Mouse (Mus musculus) left cerebral cortex, postnatal 4 days (tissue): ENCODE measurements at regions not wholly inside any gene's neighbourhood (a gene's known extent, or its start where the extent isn't known, plus 50 kb on each side); places are given as distances from the start of the nearest gene placed in this dataset.

Experiments
- DNase-seq: peaks from one replicate; pipeline ENCODE4 v3.0.0-alpha.2; 2022
- intact Hi-C: fragments of 180-260 bp; cut with DNase I; formaldehyde crosslinking; loops from one replicate; pipeline ENCODE4 v1.15.1; 2025

- intact Hi-C loops = loop anchor here (5.0 kb wide), 1 partner anchor 87 kb away; no protein-coding TSS in a partner anchor
- DNase-seq = no peak
These were observed 94.3 kb upstream of the Npas2 start for GRCm38 (mm10) chr1:39099246-39099645.

DNA sequence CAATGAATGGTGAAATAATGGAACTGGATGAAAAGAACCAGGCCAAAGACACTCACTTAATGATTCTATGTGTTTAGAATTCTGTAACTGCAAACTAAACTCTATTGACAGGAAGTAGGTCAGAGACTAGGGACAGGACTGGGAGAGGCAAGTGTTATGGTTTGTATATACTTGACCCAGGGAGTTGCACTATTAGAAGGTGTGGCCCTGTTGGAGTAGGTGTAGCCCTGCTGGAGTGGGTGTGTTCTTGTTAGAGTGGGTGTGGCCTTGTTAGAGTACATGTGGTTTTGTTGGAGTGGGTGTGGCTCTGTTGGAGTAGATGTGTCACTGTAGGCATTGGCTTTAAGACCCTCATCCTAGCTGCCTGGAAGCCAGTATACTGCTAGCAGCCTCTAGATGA is 93.0 kb upstream of the Npas2 start:
- no peak for DNase-seq
- intact Hi-C loops = loop anchor here (5.0 kb wide), 1 partner anchor 82 kb away; no protein-coding TSS in a partner anchor

GRCm38 (mm10) chr1:39102126-39102905 is 91.2 kb upstream of the Npas2 start:
- DNase-seq = no peak
- intact Hi-C loops = loop anchor here (5.0 kb wide), 1 partner anchor 80 kb away; no protein-coding TSS in a partner anchor

- intact Hi-C loops = loop anchor here (5.0 kb wide), 1 partner anchor 79 kb away; no protein-coding TSS in a partner anchor
- DNase-seq = no peak
These were observed 90.3 kb upstream of the Npas2 start for GRCm38 (mm10) chr1:39102989-39103910.

- intact Hi-C loops = no loop called here
- DNase-seq = no peak
These were observed 87.8 kb upstream of the Npas2 start for GRCm38 (mm10) chr1:39105546-39106371.

DNA sequence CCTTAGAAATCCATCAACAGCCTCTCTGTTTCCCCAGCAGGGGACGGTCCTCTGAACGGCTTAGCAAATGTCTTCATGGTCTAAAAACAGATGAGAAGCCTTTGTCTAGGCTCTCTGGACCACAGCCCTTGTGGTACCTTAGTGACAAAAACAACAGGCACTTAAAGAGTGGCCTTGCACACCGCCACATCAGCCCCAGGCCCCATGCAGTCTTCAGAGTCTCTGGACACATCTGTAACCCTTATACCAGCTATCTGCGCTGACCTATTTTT is 87.2 kb upstream of the Npas2 start:
- intact Hi-C loops = no loop called here

GRCm38 (mm10) chr1:39106650-39107049 is 86.9 kb upstream of the Npas2 start:
- intact Hi-C loops = no loop called here
- no peak for DNase-seq

More for the DNA sequence above, 87.2 kb upstream of the Npas2 start:
- DNase-seq = no peak

GRCm38 (mm10) chr1:39116319-39116718 is 77.2 kb upstream of the Npas2 start:
- intact Hi-C loops = no loop called here
- DNase-seq = no peak

- intact Hi-C loops = no loop called here
- DNase-seq = no peak
These were observed 71.1 kb upstream of the Npas2 start for GRCm38 (mm10) chr1:39122316-39123015.

- no peak for DNase-seq
These were observed 70.3 kb upstream of the Npas2 start for GRCm38 (mm10) chr1:39123081-39123812.

DNA sequence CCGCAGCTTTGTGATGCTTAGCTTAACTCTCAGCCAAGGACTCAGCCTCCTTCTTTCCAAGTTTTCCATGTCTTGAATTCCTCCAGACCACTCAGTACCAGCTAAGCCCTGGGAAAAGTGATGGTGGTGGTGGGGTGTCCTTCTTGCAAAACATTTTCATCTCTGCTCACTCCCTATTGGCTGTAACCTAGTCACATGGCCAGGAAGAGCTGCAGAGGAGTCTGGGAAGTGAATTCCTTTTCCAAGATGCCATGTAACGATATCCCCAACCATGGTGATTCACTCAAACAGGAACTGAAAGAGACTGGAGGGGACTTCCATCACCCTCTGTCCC is 69.8 kb upstream of the Npas2 start:
- DNase-seq = no peak
- intact Hi-C loops = no loop called here

More at GRCm38 (mm10) chr1:39123081-39123812, 70.3 kb upstream of the Npas2 start:
- intact Hi-C loops = no loop called here

DNA sequence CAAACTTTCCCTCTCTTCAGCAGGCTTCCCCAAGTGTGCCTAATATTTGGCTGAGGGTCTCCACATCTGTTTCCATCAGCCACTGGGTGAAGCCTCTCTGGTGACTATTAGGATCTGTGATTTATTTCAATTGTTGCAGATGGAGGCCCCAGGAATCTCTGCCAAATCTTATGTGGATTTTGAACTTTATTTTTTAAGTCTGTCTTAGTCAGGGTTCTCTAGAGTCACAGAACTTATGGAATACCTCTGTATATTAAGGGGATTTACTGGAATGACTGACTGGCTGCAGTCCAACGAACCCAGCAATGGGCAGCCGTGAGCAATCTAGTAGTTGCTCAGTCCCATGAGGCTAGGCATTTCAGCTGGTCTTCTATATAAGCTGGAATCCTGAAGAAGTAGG is 59.0 kb upstream of the Npas2 start:
- intact Hi-C loops = no loop called here

DNA sequence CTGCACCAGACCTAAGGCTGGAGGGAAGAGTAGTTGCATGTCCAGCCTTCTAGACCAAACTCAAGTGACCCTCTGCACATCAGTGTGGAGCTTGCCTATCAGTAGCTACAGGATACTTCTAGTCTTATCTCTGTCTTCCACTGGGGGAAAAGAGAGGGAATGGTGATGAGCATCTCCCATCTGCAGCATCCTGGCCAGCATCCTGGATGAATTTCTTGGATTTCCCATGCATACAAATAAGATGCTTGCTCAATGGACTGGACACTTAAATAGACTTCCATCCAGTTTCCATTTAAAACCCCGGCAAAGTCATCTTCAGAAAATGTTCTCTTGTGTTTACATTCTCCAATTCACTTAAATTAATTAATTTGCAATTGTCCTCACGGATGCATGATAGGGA is 50.5 kb upstream of the Npas2 start:
- no peak for DNase-seq

More for the DNA sequence above, 59.0 kb upstream of the Npas2 start:
- no peak for DNase-seq

GRCm38 (mm10) chr1:39143626-39144025 is 49.9 kb upstream of the Npas2 start:
- intact Hi-C loops = no loop called here

More for the DNA sequence above, 50.5 kb upstream of the Npas2 start:
- intact Hi-C loops = no loop called here

More at GRCm38 (mm10) chr1:39143626-39144025, 49.9 kb upstream of the Npas2 start:
- DNase-seq = peak; percentile 6
